Mouse (Mus musculus) erythroid progenitor cell, adult 5-6 weeks (primary cell): ENCODE measurements around the gene Abhd11. TPM values are rescaled to one million over a fixed set of nuclear protein-coding genes. Genes with fewer than 3 reads are reported as not detected.
"Not testable (repeated sequence)": the region's sequence is repeated elsewhere in the genome, so short reads cannot be mapped to it uniquely, and the experiment has no call there.

Experiments used
- ATAC-seq: replicated peaks from 2 replicates; pipeline ENCODE4 v1.8.0; 2016; ENCODE audit warnings: moderate number of reproducible peaks, mild to moderate bottlenecking, moderate TSS enrichment, inconsistent platforms; ENCODE audit not compliant: poor library complexity, low FRiP score, severe bottlenecking
- total RNA-seq, 2 experiments: library from RNA; stranded (forward) in 1 of 2; stranded (reverse) in 1 of 2; fragments of 150-400 nt in 1 of 2; fragments of 186-747, 209-891 nt in 1 of 2; gene quantifications; 2 replicates each; pipeline versions ENCODE4 v1.2.3 to v1.2.4; 2015 to 2017; ENCODE audit warnings: low replicate concordance in 2 of 2

Gene Abhd11
- total RNA-seq (2015; ENCODE audit: low replicate concordance) (15.9 and 29.8 TPM in 2 replicates), total RNA-seq (2017; ENCODE audit: low replicate concordance) (3.9 and 4.3 TPM in 2 replicates)

GRCm38 (mm10) chr5:135008671-135009589 is at the start of gene Abhd11:
Abhd11 (plus strand) TSS chr5:135009152.
- ATAC-seq = peak; percentile 83

DNA sequence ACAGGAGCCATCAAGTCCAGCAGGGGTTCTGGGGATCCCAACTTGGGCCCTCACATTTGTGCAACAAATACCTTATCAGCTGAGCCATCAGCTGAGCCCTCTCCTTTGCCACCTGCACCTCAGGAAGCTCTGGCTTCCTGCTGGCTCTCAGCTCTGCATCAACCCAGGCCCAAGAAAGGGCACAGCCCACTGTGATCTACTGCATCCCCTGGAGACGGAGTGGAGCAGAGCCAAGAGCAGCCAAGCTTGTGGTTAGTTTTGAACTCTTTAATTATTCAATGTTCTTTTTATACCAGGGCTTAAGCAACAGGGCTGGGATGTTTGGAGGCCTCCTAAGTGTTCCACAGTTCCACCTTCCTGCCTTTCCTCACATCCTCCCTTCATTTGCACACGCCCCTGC is 48.5 kb upstream of the Abhd11 start:
- no peak for ATAC-seq

DNA sequence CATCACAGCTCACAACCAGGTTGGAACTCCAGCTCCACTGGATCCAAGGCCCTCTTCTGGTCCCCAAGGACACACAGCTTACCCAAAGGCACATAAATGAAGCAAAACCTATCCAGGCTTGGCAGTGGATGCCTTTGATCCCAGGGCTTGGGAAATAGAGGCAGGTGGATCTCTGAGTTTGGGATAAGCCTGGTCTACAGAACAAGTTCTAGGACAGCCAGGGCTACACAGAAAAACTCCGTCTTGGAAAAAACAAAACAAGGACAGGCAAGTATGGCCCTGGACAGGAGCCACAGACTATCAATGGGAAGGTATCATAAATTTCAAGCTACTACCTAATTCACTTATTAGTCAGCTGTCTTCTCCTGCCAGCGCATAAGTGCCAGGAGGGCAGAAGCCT is 47.4 kb upstream of the Abhd11 start:
- no peak for ATAC-seq

DNA sequence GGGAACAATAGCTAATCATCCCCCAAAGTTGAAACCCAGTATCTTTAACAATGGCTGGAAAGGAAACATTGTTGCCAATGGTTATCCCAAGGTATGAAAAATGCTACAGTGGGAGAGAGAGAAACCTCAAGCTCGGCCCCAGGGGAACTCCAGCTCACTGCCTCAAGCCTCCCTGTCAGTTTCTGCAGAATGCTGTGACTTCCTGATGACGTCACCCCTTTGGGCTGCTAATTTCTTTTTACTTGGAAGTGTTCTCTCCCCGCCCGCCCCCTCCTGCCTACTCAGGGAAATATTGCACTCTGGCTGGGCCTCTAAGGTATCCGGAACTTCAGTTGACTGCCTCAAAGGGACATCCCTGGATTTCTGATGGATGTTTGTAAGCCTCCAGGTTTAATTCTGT is 45.4 kb upstream of the Abhd11 start:
- ATAC-seq = no peak

DNA sequence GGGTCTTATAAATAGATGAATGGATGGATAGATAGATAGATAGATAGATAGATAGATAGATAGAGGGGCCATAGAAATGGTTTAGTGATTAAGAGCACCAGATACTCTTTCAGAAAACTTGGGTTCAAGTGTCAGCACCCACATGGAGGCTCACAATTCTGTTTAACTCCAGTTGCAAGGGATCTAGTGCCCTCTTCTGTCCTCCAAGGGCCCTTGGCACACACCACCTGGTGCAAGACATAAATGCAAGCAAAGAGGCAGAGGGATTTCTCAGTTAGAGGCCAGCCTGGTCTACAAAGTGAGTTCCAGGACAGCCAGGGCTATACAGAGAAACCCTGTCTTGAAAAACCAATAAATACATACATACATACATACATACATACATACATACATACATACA is 44.3 kb upstream of the Abhd11 start:
- not testable (repeated sequence) for ATAC-seq

- peak; percentile 82 for ATAC-seq
Measured at GRCm38 (mm10) chr5:134965473-134965851, 43.5 kb upstream of the Abhd11 start.

- peak; percentile 89 for ATAC-seq
Measured at GRCm38 (mm10) chr5:134965852-134966821, 42.8 kb upstream of the Abhd11 start.

- no peak for ATAC-seq
Measured at GRCm38 (mm10) chr5:134967164-134967944, 41.6 kb upstream of the Abhd11 start.

DNA sequence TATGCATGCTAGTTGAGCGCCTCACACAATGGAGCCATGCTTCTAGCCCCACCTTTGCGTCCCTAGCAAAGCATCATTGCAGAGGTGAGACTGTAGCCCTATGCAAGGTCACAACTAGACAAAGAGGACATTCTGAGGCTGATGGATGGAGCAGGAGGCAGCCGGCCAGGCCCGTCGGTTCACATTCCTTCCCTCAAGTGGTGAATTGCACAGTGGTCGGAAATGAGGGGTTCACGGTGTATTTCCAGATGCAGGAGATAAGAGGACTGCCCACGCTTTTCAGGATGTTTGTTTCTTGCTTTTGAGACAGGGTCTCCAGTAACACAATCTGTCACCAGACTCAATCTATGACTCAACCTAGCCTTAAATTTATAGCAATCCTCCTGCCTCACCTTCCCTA is 38.3 kb upstream of the Abhd11 start:
- no peak for ATAC-seq

GRCm38 (mm10) chr5:134973081-134973480 is 35.9 kb upstream of the Abhd11 start:
- ATAC-seq = no peak

DNA sequence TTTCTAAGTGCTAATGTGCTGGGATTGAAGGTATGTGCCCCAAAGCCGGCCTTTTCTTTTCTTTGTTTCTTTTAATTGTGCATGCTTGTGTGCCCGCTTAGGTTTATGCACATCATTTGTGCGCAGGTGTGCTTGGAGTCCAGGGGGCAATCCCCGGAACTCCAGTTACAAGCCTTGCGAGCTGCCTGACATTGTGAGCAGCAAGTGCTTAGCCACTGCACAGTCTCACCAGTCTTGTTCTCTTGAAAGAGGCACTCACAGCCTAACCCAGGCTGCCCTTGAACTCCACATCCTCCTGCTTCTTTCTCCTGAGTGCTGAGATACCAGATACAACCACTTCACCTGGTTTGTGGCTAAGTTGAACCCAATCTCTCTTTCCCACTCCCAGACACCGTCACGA is 35.4 kb upstream of the Abhd11 start:
- no peak for ATAC-seq

GRCm38 (mm10) chr5:134974294-134974693 is 34.7 kb upstream of the Abhd11 start:
- ATAC-seq = 0 out of 2 replicates have a peak, but pooled peaks have one; percentile 39

GRCm38 (mm10) chr5:134974921-134975320 is 34.0 kb upstream of the Abhd11 start:
- no peak for ATAC-seq

- ATAC-seq = peak; percentile 86
Measured at GRCm38 (mm10) chr5:134976164-134976563, 32.8 kb upstream of the Abhd11 start.

- peak; percentile 41; the same call in 1 of the 2 replicates for ATAC-seq
Measured at GRCm38 (mm10) chr5:134976577-134977250, 32.2 kb upstream of the Abhd11 start.

- ATAC-seq = no peak
Measured at GRCm38 (mm10) chr5:134977837-134978236, 31.1 kb upstream of the Abhd11 start.

GRCm38 (mm10) chr5:134981149-134981548 is 27.8 kb upstream of the Abhd11 start:
- ATAC-seq = no peak

DNA sequence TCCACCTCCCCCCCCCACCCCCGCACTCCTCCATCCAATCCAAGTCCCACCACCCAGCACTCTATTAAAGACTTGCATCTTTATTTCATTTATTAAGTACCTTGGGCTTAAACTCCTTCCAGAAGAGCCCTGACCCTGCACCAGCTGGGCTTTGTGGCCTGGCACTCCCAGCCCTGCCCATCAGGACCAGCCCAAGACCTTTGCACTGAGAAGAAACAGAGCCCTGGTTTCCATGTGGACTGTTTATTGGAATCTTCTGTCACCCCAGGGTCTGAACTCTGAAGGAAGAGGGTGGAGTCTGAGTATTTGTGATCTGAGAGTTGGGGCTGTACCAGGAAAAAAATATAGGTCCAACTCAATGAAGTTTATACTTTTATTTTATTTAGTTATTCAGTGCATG is 25.8 kb upstream of the Abhd11 start:
- no peak for ATAC-seq

DNA sequence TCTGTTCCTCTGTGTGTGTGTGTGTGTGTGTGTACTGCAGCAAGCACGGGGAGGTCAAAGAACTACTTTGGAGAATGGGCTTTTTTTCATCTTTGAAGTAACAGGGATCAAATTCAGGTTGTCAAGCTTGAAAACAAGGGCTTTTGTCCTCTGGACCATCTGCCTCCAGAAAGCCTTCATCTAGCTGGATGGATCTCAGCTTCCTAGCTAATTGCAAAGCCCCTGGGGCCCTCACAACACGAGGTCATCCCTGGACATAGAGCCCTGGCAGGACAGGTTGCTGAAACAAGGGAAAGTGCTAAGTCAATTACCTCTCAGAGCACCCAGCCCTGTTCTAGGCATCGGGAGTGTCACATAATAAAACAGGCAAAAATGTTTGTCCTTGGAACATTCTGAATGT is 25.2 kb upstream of the Abhd11 start:
- ATAC-seq = no peak
